Mouse (Mus musculus) intestine, embryonic 14.5 days (tissue): ENCODE measurements around the gene Wbp1l. TPM values are rescaled to one million over a fixed set of nuclear protein-coding genes. Genes with fewer than 3 reads are reported as not detected.

ENCODE experiments used
- ATAC-seq: fragments of 200-750 bp; cut with Nextera tagmentation; replicated peaks from 2 replicates; pipeline ENCODE4 v1.8.0; 2017; ENCODE audit warnings: low read depth, moderate number of reproducible peaks, moderate TSS enrichment, moderate library complexity; ENCODE audit not compliant: low FRiP score, low TSS enrichment
- DNase-seq: peaks from one replicate; pipeline ENCODE4 v3.0.0-alpha.2; 2018; ENCODE audit warnings: low spot score
- H3K27ac ChIP-seq: fragments of 300-500 bp; sonication (generic); 2 replicates; pipeline ENCODE4 v1.5.1; 2014; ENCODE audit warnings: low read depth, mild to moderate bottlenecking, control low read depth
- H3K27me3 ChIP-seq: fragments of 300-500 bp; sonication (generic); replicated peaks from 2 replicates; pipeline ENCODE4 v1.6.1; 2014; ENCODE audit warnings: low read length, control low read depth; ENCODE audit not compliant: control insufficient read depth, insufficient read depth
- H3K36me3 ChIP-seq: fragments of 300-500 bp; sonication (generic); 2 replicates; pipeline ENCODE4 v1.6.1; 2014; ENCODE audit warnings: low read length, control low read depth; ENCODE audit not compliant: control insufficient read depth, insufficient read depth
- H3K4me1 ChIP-seq: fragments of 300-500 bp; sonication (generic); replicated peaks from 2 replicates; pipeline ENCODE4 v1.6.1; 2014; ENCODE audit warnings: low read length, control low read depth, mixed read lengths; ENCODE audit not compliant: control insufficient read depth, insufficient read depth
- H3K4me2 ChIP-seq: fragments of 300-500 bp; sonication (generic); 2 replicates; pipeline ENCODE4 v1.6.1; 2014; ENCODE audit warnings: low read length
- H3K4me3 ChIP-seq: fragments of 300-500 bp; sonication (generic); 2 replicates; pipeline ENCODE4 v1.5.1; 2014; ENCODE audit warnings: low read depth, low read length, control low read depth, mixed read lengths
- H3K9ac ChIP-seq: fragments of 300-500 bp; sonication (generic); 2 replicates; pipeline ENCODE4 v1.6.1; 2014; ENCODE audit warnings: mild to moderate bottlenecking, low read length
- H3K9me3 ChIP-seq: fragments of 300-500 bp; sonication (generic); 2 replicates; pipeline ENCODE4 v1.6.1; 2016; ENCODE audit warnings: low read length, control low read depth; ENCODE audit not compliant: control insufficient read depth
- WGBS: fragments of 180-500 bp; shearing (Covaris S2); extraction: QIAGEN DNeasy Blood & Tissue Kit; methylation state at CpG from one replicate; pipeline ENCODE4 v1.1.7; 2014; 5-methylcytosine and 5-hydroxymethylcytosine counted together
- polyA plus RNA-seq: library from polyadenylated mRNA; unstranded; fragments of >200 nt; fragmentation: Nextera tagmentation; extraction: Ambion mirVana; gene quantifications from 2 replicates; pipeline ENCODE4 v1.2.1, GENCODE M21; 2014

The Wbp1l gene
- polyA plus RNA-seq = 39.6 and 40.2 TPM in 2 replicates

DNA sequence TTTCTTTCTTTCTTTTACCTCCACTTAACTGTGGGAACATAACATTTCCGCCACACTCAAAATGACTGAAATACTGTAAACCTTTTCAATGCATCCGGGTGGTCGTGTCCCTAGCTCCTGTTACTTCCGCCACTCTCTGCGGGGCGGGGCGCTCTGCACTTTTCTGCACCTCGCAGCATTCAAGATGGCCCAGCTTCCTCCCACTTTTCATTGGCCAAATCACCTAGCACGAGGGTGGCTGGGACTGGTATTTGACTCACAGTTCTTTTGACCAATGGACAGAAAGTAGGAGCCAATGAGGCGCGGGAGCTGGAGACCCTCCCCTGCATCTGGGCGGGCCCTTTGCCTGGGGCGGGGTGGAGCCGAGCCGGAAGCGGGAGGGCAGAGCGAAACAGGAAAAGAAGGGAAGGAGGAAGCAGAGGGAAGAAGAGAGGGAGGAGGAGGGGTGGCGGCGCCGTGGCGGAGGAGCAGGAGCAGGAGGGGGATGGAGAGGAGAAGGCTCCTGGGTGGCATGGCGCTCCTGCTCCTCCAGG lies at the start of gene Wbp1l:
Gene Wbp1l (plus strand): TSS at position 365 of the 533 bp plus-strand sequence.
- no peaks in the 10 kb centered on the region for H3K27me3 ChIP-seq
- peak within 1 kb of the TSS; percentile 97 for H3K4me3 ChIP-seq
- DNase-seq (peak; percentile 94), ATAC-seq (peak; percentile 99)
- H3K9me3 ChIP-seq = no peaks in the 10 kb centered on the region
- H3K4me1 ChIP-seq = peaks cover 11% of the 10 kb centered on the region
- peak within 1 kb of the TSS; percentile 67 for H3K9ac ChIP-seq
- H3K27ac ChIP-seq = peak within 1 kb of the TSS; percentile 40; the same call in 1 of the 2 replicates
- H3K4me2 ChIP-seq = peak within 1 kb of the TSS; percentile 76
- WGBS = under 1% methylated on average over 22 of the region's 22 CpGs
- H3K36me3 ChIP-seq = 0 out of 2 replicates have a peak, but pooled peaks cover 21% of the 10 kb centered on the region

- ATAC-seq = no peak
- Histone ChIP-seq H3K4me3 (no peak overlapping the region), H3K4me2 (no peak overlapping the region), H3K36me3 (peaks cover 36% of the 10 kb centered on the region), H3K9me3 (no peaks in the 10 kb centered on the region), H3K9ac (no peak overlapping the region), H3K27me3 (no peaks in the 10 kb centered on the region), H3K4me1 (no peaks in the 10 kb centered on the region), H3K27ac (no peak overlapping the region)
- WGBS = 87% methylated on average over 4 of the region's 4 CpGs
- DNase-seq = no peak
Observed at GRCm38 (mm10) chr19:46550385-46550784, 48.5 kb upstream of the Wbp1l start.

DNA sequence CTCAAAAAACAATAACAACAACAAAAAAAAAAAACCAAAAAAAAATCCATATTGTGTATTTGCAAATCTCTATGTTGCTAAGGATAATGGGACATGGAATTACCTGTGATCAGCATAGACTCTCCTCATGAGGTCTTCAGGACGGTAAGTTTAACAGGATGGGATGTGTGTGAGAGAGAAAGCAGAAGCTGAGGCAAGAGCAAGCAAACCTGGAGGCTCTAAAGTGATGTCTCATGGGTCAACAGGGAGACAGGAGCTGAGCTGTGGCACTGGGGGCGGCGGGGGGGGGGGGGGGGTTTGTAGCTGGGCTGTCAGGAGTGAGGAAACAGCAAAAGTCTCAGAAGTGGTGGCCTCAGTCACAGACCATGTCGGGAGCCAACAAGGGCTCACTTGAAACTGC lies 46.4 kb upstream of the Wbp1l start:
- no peak for ATAC-seq
- DNase-seq = no peak
- Histone ChIP-seq H3K36me3 (peaks cover 50% of the 10 kb centered on the region), H3K9me3 (no peaks in the 10 kb centered on the region), H3K27me3 (no peaks in the 10 kb centered on the region), H3K9ac (no peak overlapping the region), H3K27ac (no peak overlapping the region), H3K4me2 (no peak overlapping the region), H3K4me3 (no peak overlapping the region), H3K4me1 (no peaks in the 10 kb centered on the region)
- WGBS = 89% methylated on average over 4 of the region's 4 CpGs

GRCm38 (mm10) chr19:46553541-46553955 lies 45.3 kb upstream of the Wbp1l start:
- Histone ChIP-seq H3K9ac (no peak overlapping the region), H3K4me1 (no peaks in the 10 kb centered on the region), H3K36me3 (peaks cover 51% of the 10 kb centered on the region), H3K9me3 (no peaks in the 10 kb centered on the region), H3K27me3 (no peaks in the 10 kb centered on the region), H3K27ac (no peak overlapping the region), H3K4me2 (no peak overlapping the region), H3K4me3 (no peak overlapping the region)
- DNase-seq = no peak
- 47% methylated on average over 11 of the region's 11 CpGs for WGBS
- no peak for ATAC-seq

DNA sequence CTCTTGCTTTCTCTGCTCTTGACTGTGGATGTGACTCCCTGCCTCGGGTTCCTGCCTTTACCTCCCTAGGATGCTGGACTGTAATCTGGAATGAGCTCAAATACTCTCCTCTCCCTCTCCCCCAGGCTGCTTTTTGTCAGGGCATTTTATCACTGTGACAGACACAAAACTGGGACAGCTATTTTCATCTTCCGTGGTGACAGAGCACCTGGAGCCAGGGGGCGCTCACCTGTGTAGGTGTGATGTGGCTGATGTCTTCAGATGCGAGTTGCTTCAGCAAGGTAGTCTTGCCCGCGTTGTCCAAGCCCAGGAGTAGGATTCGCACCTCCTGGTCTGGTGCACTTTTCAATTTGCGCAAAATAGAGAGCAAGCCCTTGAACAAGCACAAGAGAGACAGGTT lies 40.9 kb upstream of the Wbp1l start:
- WGBS = 77% methylated on average over 8 of the region's 8 CpGs
- H3K27me3 ChIP-seq = no peaks in the 10 kb centered on the region

DNA sequence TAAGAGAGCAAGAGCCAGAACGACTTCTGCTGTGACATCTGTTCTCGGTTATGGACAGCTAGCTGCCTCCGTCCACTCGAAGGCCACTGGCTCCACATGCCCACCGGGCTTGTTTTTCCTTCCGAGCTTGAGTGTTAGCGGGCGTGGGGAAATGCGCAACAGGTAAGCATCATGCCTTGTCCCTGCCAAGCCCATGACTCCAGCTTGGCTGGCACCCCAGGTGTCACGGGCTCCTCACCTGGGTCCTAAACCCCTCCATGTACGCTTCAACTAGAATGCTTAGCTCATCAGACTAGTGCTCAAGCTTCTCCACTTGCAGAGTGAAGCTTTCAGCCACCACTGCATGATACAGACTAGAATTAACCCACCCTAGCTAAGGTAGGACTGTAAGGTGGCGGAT lies 40.3 kb upstream of the Wbp1l start:
- peaks cover 24% of the 10 kb centered on the region for H3K36me3 ChIP-seq
- no peak for ATAC-seq
- 0 out of 2 replicates have a peak, but pooled peaks cover 3% of the 10 kb centered on the region for H3K4me1 ChIP-seq
- H3K9me3 ChIP-seq = no peaks in the 10 kb centered on the region
- no peak overlapping the region for H3K27ac ChIP-seq
- no peak overlapping the region for H3K9ac ChIP-seq
- no peak overlapping the region for H3K4me3 ChIP-seq
- DNase-seq = no peak
- no peak overlapping the region for H3K4me2 ChIP-seq
- H3K27me3 ChIP-seq = no peaks in the 10 kb centered on the region
- 70% methylated on average over 12 of the region's 12 CpGs for WGBS

More for the DNA sequence above, 40.9 kb upstream of the Wbp1l start:
- ATAC-seq = no peak
- no peak overlapping the region for H3K4me2 ChIP-seq
- peaks cover 24% of the 10 kb centered on the region for H3K36me3 ChIP-seq
- no peak overlapping the region for H3K27ac ChIP-seq
- 0 out of 2 replicates have a peak, but pooled peaks cover 3% of the 10 kb centered on the region for H3K4me1 ChIP-seq
- no peak for DNase-seq
- H3K4me3 ChIP-seq = no peak overlapping the region
- H3K9me3 ChIP-seq = no peaks in the 10 kb centered on the region
- H3K9ac ChIP-seq = no peak overlapping the region

DNA sequence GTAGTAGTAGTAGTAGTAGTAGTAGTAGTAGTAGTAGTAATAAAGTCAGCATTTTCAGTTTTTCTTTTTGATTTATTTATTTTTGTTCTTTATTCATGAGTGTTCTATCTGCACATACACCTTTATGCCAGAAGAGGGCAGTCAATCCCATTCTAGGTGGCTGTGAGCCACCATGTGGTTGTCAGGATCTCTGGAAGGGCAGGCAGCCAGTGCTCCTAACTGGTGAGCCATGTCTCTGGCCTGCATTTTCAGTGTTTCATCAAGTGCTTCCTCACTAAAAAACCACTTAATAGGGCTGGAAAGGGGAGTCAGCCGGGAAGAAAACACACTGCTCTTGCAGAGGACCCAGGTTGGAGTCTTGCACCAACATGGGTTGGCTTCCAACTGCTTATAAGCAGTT lies 36.8 kb upstream of the Wbp1l start:
- DNase-seq = no peak
- H3K4me2 ChIP-seq = no peak overlapping the region
- 0 out of 2 replicates have a peak, but pooled peaks cover 3% of the 10 kb centered on the region for H3K4me1 ChIP-seq
- no peak overlapping the region for H3K9ac ChIP-seq
- no peaks in the 10 kb centered on the region for H3K9me3 ChIP-seq
- H3K36me3 ChIP-seq = peaks cover 8% of the 10 kb centered on the region
- no peaks in the 10 kb centered on the region for H3K27me3 ChIP-seq
- 33% methylated on average over 1 of the region's 1 CpGs for WGBS
- no peak overlapping the region for H3K27ac ChIP-seq
- no peak overlapping the region for H3K4me3 ChIP-seq
- no peak for ATAC-seq

DNA sequence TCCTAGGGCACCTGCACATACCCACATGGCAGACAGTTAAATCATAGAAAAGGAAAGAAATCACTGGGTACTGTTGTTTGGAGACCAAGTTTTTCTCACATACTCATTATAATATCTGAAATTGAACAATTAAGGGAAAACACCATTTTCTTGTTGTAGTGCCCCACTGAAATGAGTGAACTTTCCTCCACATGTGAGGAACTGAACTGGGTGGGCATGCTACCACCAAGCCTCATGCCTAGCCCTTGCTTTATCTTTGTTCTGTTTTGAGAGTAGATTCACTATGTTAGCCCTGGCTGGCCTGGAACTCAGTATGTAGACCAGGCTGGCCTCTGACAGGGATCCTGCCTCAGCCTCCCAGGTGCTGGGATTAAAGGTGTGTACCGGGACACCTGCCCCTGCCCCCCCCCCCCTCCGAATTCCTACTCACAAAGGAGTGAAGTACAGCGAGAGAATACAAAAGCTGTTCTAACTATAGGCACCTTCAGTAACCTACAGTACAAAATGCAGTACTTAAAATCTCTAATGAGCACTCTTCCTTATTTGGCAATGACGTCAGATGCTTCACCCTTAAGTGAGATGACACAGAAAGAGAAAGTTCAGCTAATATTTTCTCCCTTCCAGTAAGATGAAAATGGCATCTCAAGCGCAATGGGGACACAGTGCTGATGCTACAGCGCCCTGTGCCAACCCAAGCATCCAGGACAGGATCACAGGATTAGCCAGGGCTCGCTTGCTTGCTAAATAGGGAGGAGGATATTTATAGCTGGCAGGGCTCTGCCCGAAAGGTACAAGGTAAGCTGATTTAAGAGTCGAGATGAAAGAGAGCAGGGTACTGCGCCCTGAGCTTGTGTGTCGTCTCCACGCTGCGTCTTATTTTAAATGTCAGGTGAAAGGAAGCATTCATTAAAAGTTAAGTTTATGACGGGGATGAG lies 36.0 kb upstream of the Wbp1l start:
- Histone ChIP-seq H3K36me3 (peaks cover 3% of the 10 kb centered on the region), H3K4me2 (no peak overlapping the region), H3K9ac (no peak overlapping the region), H3K4me3 (no peak overlapping the region), H3K4me1 (0 out of 2 replicates have a peak, but pooled peaks cover 3% of the 10 kb centered on the region), H3K9me3 (no peaks in the 10 kb centered on the region), H3K27ac (no peak overlapping the region), H3K27me3 (no peaks in the 10 kb centered on the region)
- WGBS = 86% methylated on average over 14 of the region's 14 CpGs
- DNase-seq = no peak
- no peak for ATAC-seq
